Mouse (Mus musculus) forebrain, embryonic 10.5 days (tissue): ENCODE data around the gene Grm1. TPM values are rescaled to one million over a fixed set of nuclear protein-coding genes. Genes with fewer than 3 reads are reported as not detected.

Experiments
- DNase-seq: peaks from one replicate; pipeline ENCODE4 v3.0.0-alpha.2; 2017; ENCODE audit warnings: low spot score; ENCODE audit errors: extremely low spot score
- H3K27ac ChIP-seq: fragments of 300-500 bp; sonication (generic); 2 replicates; pipeline ENCODE4 v1.5.1; 2016; ENCODE audit warnings: mild to moderate bottlenecking
- H3K27me3 ChIP-seq: fragments of 300-500 bp; sonication (generic); 2 replicates; pipeline ENCODE4 v1.6.1; 2016; ENCODE audit warnings: mild to moderate bottlenecking; ENCODE audit not compliant: poor library complexity, severe bottlenecking
- H3K36me3 ChIP-seq: fragments of 300-500 bp; sonication (generic); replicated peaks from 2 replicates; pipeline ENCODE4 v1.6.1; 2016; ENCODE audit warnings: mild to moderate bottlenecking, moderate library complexity
- H3K4me1 ChIP-seq: fragments of 300-500 bp; sonication (generic); 2 replicates; pipeline ENCODE4 v1.6.1; 2016
- H3K4me3 ChIP-seq: fragments of 300-500 bp; sonication (generic); 2 replicates; pipeline ENCODE4 v1.5.1; 2016; ENCODE audit warnings: mild to moderate bottlenecking, moderate library complexity
- H3K9me3 ChIP-seq: fragments of 300-500 bp; sonication (generic); 2 replicates; pipeline ENCODE4 v1.6.1; 2016; ENCODE audit warnings: mild to moderate bottlenecking, moderate library complexity
- WGBS: fragments of 180-500 bp; shearing (Covaris S2); methylation state at CpG from one replicate; pipeline ENCODE4 v1.1.7; 2016; 5-methylcytosine and 5-hydroxymethylcytosine counted together
- polyA plus RNA-seq: library from polyadenylated mRNA; unstranded; fragments of >200 nt; fragmentation: Nextera tagmentation; extraction: Ambion mirVana; gene quantifications from 2 replicates; pipeline ENCODE4 v1.2.1, GENCODE M21; 2016

Gene Grm1
- polyA plus RNA-seq, 1 experiment from 2014 or later: 0.10 TPM

GRCm38 (mm10) chr10:10734561-10734960, 347.6 kb downstream of the Grm1 start:
- H3K4me1 ChIP-seq: no peaks in the 10 kb centered on the region
- no peak overlapping the region for H3K27ac ChIP-seq
- H3K27me3 ChIP-seq: no peaks in the 10 kb centered on the region
- no peaks in the 10 kb centered on the region for H3K9me3 ChIP-seq
- H3K4me3 ChIP-seq: no peak overlapping the region
- 84% methylated on average over 5 of the region's 5 CpGs for WGBS
- DNase-seq: no peak
- no peaks in the 10 kb centered on the region for H3K36me3 ChIP-seq

- no peaks in the 10 kb centered on the region for H3K27me3 ChIP-seq
- no peaks in the 10 kb centered on the region for H3K36me3 ChIP-seq
- no peak for DNase-seq
- no peak overlapping the region for H3K4me3 ChIP-seq
- H3K9me3 ChIP-seq: no peaks in the 10 kb centered on the region
- no peaks in the 10 kb centered on the region for H3K4me1 ChIP-seq
- H3K27ac ChIP-seq: no peak overlapping the region
- 93% methylated on average over 5 of the region's 5 CpGs for WGBS
These were observed 349.1 kb downstream of the Grm1 start for GRCm38 (mm10) chr10:10733092-10733491.

- H3K4me3 ChIP-seq: no peak overlapping the region
- H3K4me1 ChIP-seq: peaks cover 4% of the 10 kb centered on the region; the same call in 1 of the 2 replicates
- H3K27ac ChIP-seq: no peak overlapping the region
- no peaks in the 10 kb centered on the region for H3K27me3 ChIP-seq
- no peaks in the 10 kb centered on the region for H3K36me3 ChIP-seq
- DNase-seq: no peak
- 87% methylated on average over 3 of the region's 3 CpGs for WGBS
- H3K9me3 ChIP-seq: no peaks in the 10 kb centered on the region
These were observed 355.7 kb downstream of the Grm1 start for GRCm38 (mm10) chr10:10726501-10726900.

- no peak overlapping the region for H3K27ac ChIP-seq
- no peaks in the 10 kb centered on the region for H3K36me3 ChIP-seq
- H3K9me3 ChIP-seq: no peaks in the 10 kb centered on the region
- WGBS: 81% methylated on average over 2 of the region's 2 CpGs
- H3K27me3 ChIP-seq: no peaks in the 10 kb centered on the region
- no peak overlapping the region for H3K4me3 ChIP-seq
- no peaks in the 10 kb centered on the region for H3K4me1 ChIP-seq
- DNase-seq: no peak
These were observed 371.3 kb downstream of the Grm1 start for GRCm38 (mm10) chr10:10710837-10711236.

GRCm38 (mm10) chr10:10710359-10710758, 371.8 kb downstream of the Grm1 start:
- Histone ChIP-seq H3K9me3 (no peaks in the 10 kb centered on the region), H3K4me1 (no peaks in the 10 kb centered on the region), H3K27me3 (no peaks in the 10 kb centered on the region), H3K27ac (no peak overlapping the region), H3K4me3 (no peak overlapping the region), H3K36me3 (no peaks in the 10 kb centered on the region)
- DNase-seq: no peak
- 91% methylated on average over 2 of the region's 2 CpGs for WGBS

GRCm38 (mm10) chr10:10708031-10708430, 374.1 kb downstream of the Grm1 start:
- WGBS: 86% methylated on average over 1 of the region's 1 CpGs
- Histone ChIP-seq H3K4me1 (no peaks in the 10 kb centered on the region), H3K27me3 (no peaks in the 10 kb centered on the region), H3K9me3 (no peaks in the 10 kb centered on the region), H3K36me3 (no peaks in the 10 kb centered on the region), H3K4me3 (no peak overlapping the region), H3K27ac (no peak overlapping the region)
- DNase-seq: no peak

- Histone ChIP-seq H3K4me3 (no peak overlapping the region), H3K27me3 (no peaks in the 10 kb centered on the region), H3K9me3 (no peaks in the 10 kb centered on the region), H3K36me3 (no peaks in the 10 kb centered on the region), H3K4me1 (no peaks in the 10 kb centered on the region), H3K27ac (no peak overlapping the region)
- no peak for DNase-seq
- 93% methylated on average over 1 of the region's 1 CpGs for WGBS
These were observed 380.8 kb downstream of the Grm1 start for GRCm38 (mm10) chr10:10701326-10701725.

GRCm38 (mm10) chr10:10700903-10701302, 381.3 kb downstream of the Grm1 start:
- Histone ChIP-seq H3K36me3 (no peaks in the 10 kb centered on the region), H3K27ac (no peak overlapping the region), H3K9me3 (no peaks in the 10 kb centered on the region), H3K27me3 (no peaks in the 10 kb centered on the region), H3K4me1 (no peaks in the 10 kb centered on the region), H3K4me3 (no peak overlapping the region)
- no peak for DNase-seq
- WGBS: 78% methylated on average over 1 of the region's 1 CpGs

- no peaks in the 10 kb centered on the region for H3K27me3 ChIP-seq
- H3K9me3 ChIP-seq: no peaks in the 10 kb centered on the region
- H3K36me3 ChIP-seq: no peaks in the 10 kb centered on the region
- no peak for DNase-seq
- H3K4me1 ChIP-seq: no peaks in the 10 kb centered on the region
- no peak overlapping the region for H3K4me3 ChIP-seq
- WGBS: 86% methylated on average over 6 of the region's 6 CpGs
- no peak overlapping the region for H3K27ac ChIP-seq
These were observed 384.7 kb downstream of the Grm1 start for GRCm38 (mm10) chr10:10697497-10697896.

GRCm38 (mm10) chr10:10689668-10690223, 392.4 kb downstream of the Grm1 start:
- Histone ChIP-seq H3K4me3 (peak overlapping the region; percentile 59), H3K27me3 (peaks cover 23% of the 10 kb centered on the region), H3K36me3 (no peaks in the 10 kb centered on the region), H3K27ac (0 out of 2 replicates have a peak overlapping the region, but pooled peaks have one; percentile 62), H3K9me3 (no peaks in the 10 kb centered on the region), H3K4me1 (peaks cover 12% of the 10 kb centered on the region)
- 17% methylated on average over 11 of the region's 11 CpGs for WGBS
- DNase-seq: no peak

- WGBS: 3% methylated on average over 35 of the region's 35 CpGs
- peak; percentile 33 for DNase-seq
- Histone ChIP-seq H3K4me1 (peaks cover 12% of the 10 kb centered on the region), H3K4me3 (peak overlapping the region; percentile 59), H3K27ac (peak overlapping the region; percentile 62; the same call in 1 of the 2 replicates), H3K27me3 (peaks cover 23% of the 10 kb centered on the region), H3K9me3 (no peaks in the 10 kb centered on the region), H3K36me3 (no peaks in the 10 kb centered on the region)
These were observed 393.1 kb downstream of the Grm1 start for GRCm38 (mm10) chr10:10688907-10689667.

- Histone ChIP-seq H3K4me1 (no peaks in the 10 kb centered on the region), H3K27ac (no peak within 1 kb of the TSS), H3K27me3 (no peaks in the 10 kb centered on the region), H3K36me3 (no peaks in the 10 kb centered on the region), H3K9me3 (no peaks in the 10 kb centered on the region), H3K4me3 (no peak within 1 kb of the TSS)
- DNase-seq: no peak
- WGBS: 93% methylated on average over 1 of the region's 1 CpGs
These were observed 401.1 kb downstream of the Grm1 start, which contains the start of gene Gm10944 for GRCm38 (mm10) chr10:10681048-10681447. Gm10944 (plus strand) TSS chr10:10681348.

- Histone ChIP-seq H3K4me1 (no peaks in the 10 kb centered on the region), H3K27me3 (no peaks in the 10 kb centered on the region), H3K27ac (no peak overlapping the region), H3K9me3 (no peaks in the 10 kb centered on the region), H3K4me3 (no peak overlapping the region), H3K36me3 (no peaks in the 10 kb centered on the region)
- DNase-seq: no peak
- 71% methylated on average over 3 of the region's 3 CpGs for WGBS
These were observed 422.2 kb downstream of the Grm1 start for GRCm38 (mm10) chr10:10659976-10660375.
